Mouse (Mus musculus) testis, adult 2 months (tissue): ENCODE measurements around the gene Gm43064.

Experiments
- CTCF ChIP-seq: fragments of 200-500 bp; IDR thresholded peaks from 2 replicates; pipeline ENCODE4 v1.5.1; 2012; ENCODE audit warnings: low read depth, mild to moderate bottlenecking, inconsistent platforms, low read length, moderate library complexity; ENCODE audit not compliant: control insufficient read depth, insufficient read depth, insufficient replicate concordance
- POLR2A ChIP-seq: fragments of 200-500 bp; IDR thresholded peaks from 2 replicates; pipeline ENCODE4 v1.6.1; 2012; ENCODE audit warnings: low read depth, mild to moderate bottlenecking, inconsistent platforms, low read length, moderate library complexity; ENCODE audit not compliant: control insufficient read depth

DNA sequence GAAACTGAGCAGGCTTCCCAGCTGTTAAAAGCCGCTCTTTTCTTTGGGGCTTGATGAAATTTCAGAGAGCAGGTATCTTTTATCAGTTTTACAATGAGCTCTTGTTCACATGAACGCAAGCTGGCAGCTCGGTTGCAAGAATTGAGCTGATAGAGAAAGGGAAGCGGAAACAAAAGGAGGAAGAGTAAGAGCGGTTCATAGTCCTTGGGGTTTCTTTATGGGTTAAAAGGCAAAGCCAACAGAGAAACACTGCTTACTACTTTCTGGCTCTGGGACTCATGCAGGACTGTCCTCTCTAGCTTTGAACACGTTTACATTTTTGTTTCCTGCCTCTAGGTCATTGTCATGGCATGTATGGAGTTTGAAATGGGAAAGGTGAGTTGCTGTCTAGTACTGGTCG lies 65.0 kb downstream of the Gm43064 start:
- no peak for TF ChIP-seq POLR2A
- TF ChIP-seq CTCF = no peak
